Mouse (Mus musculus): ENCODE data around the gene Svs5.

- TF ChIP-seq CTCF (IDR thresholded peaks at IDR 0.05; ENCODE audit: low read depth): no peak
- TF ChIP-seq EP300 (optimal IDR thresholded peaks at IDR 0.05): no peak
Measured at GRCm38 (mm10) chr2:164373187-164373586, 40.6 kb downstream of the Svs5 start.
